Mouse (Mus musculus): ENCODE data around the gene Zfp629.
A peak's percentile ranks its signal among the peaks of the same experiment; 100 is the strongest.

- TF ChIP-seq CTCF (IDR thresholded peaks at IDR 0.05 in 2 of 3, conservative IDR thresholded peaks at IDR 0.05 in 1 of 3; ENCODE audit: control insufficient read depth in 1 of 3, insufficient read depth in 1 of 3, low read depth in 2 of 3, low read length in 3 of 3, poor library complexity in 1 of 3, severe bottlenecking in 1 of 3) = no peak; a peak in 1 of 6 replicates
- TF ChIP-seq NELFE (IDR thresholded peaks at IDR 0.05; ENCODE audit: low read depth, low read length) = no peak
- TF ChIP-seq TCF12 (IDR thresholded peaks at IDR 0.05; ENCODE audit: low read depth, low read length) = no peak
- TF ChIP-seq ZNF384 (IDR thresholded peaks at IDR 0.05; ENCODE audit: low read depth, low read length) = peak; percentile 64
- TF ChIP-seq ETS1 (IDR thresholded peaks at IDR 0.05; ENCODE audit: low read depth, low read length) = no peak
- TF ChIP-seq E2F4 (IDR thresholded peaks at IDR 0.05; ENCODE audit: borderline replicate concordance, low read depth, low read length) = no peak
- TF ChIP-seq USF1 (IDR thresholded peaks at IDR 0.05; ENCODE audit: low read depth, low read length) = no peak
- no peak for TF ChIP-seq POLR2A (IDR thresholded peaks at IDR 0.05; ENCODE audit: control insufficient read depth in 1 of 2, insufficient read depth in 1 of 2, low read depth in 1 of 2, low read length in 2 of 2, poor library complexity in 1 of 2)
- TF ChIP-seq JUND (IDR thresholded peaks at IDR 0.05; ENCODE audit: low read depth, low read length) = no peak
- no peak for TF ChIP-seq MAX (IDR thresholded peaks at IDR 0.05; ENCODE audit: low read length)
Observed at GRCm38 (mm10) chr7:127642254-127642653, 26.7 kb upstream of the Zfp629 start.
